Mouse (Mus musculus) heart, embryonic 11.5 days (tissue): ENCODE data around the gene Col4a2. TPM values are rescaled to one million over a fixed set of nuclear protein-coding genes. Genes with fewer than 3 reads are reported as not detected.

Experiments used
- ATAC-seq: fragments of 200-750 bp; cut with Nextera tagmentation; replicated peaks from 2 replicates; pipeline ENCODE4 v1.8.0; 2017; ENCODE audit warnings: moderate library complexity; ENCODE audit not compliant: insufficient number of reproducible peaks, low FRiP score, low TSS enrichment
- H3K27ac ChIP-seq: fragments of 300-500 bp; sonication (generic); 2 replicates; pipeline ENCODE4 v1.5.1; 2014; ENCODE audit warnings: mild to moderate bottlenecking, low read depth, low read length
- H3K27me3 ChIP-seq: fragments of 300-500 bp; sonication (generic); 2 replicates; pipeline ENCODE4 v1.6.1; 2014; ENCODE audit warnings: mild to moderate bottlenecking, low read length, mixed read lengths; ENCODE audit not compliant: control insufficient read depth, insufficient read depth
- H3K36me3 ChIP-seq: fragments of 300-500 bp; sonication (generic); 2 replicates; pipeline ENCODE4 v1.6.1; 2014; ENCODE audit warnings: mild to moderate bottlenecking, low read length, moderate library complexity, mixed read lengths; ENCODE audit not compliant: control insufficient read depth, insufficient read depth
- H3K4me1 ChIP-seq: fragments of 300-500 bp; sonication (generic); 2 replicates; pipeline ENCODE4 v1.6.1; 2014; ENCODE audit warnings: low read length; ENCODE audit not compliant: control insufficient read depth, insufficient read depth
- H3K4me2 ChIP-seq: fragments of 300-500 bp; sonication (generic); 2 replicates; pipeline ENCODE4 v1.6.1; 2014; ENCODE audit warnings: mild to moderate bottlenecking, moderate library complexity
- H3K4me3 ChIP-seq: fragments of 300-500 bp; sonication (generic); 2 replicates; pipeline ENCODE4 v1.5.1; 2014; ENCODE audit warnings: low read depth, low read length
- H3K9ac ChIP-seq: fragments of 300-500 bp; sonication (generic); 2 replicates; pipeline ENCODE4 v1.6.1; 2014; ENCODE audit warnings: mild to moderate bottlenecking, low read depth, low read length, moderate library complexity
- H3K9me3 ChIP-seq: fragments of 300-500 bp; sonication (generic); replicated peaks from 2 replicates; pipeline ENCODE4 v1.6.1; 2016; ENCODE audit warnings: low read length; ENCODE audit not compliant: control insufficient read depth
- WGBS: fragments of 180-500 bp; shearing (Covaris S2); extraction: QIAGEN DNeasy Blood & Tissue Kit; methylation state at CpG from one replicate; pipeline ENCODE4 v1.1.7; 2014; ENCODE audit not compliant: insufficient replicate concordance; 5-methylcytosine and 5-hydroxymethylcytosine counted together
- polyA plus RNA-seq: library from polyadenylated mRNA; unstranded; fragments of >200 nt; fragmentation: Nextera tagmentation; extraction: Ambion mirVana; gene quantifications from 2 replicates; pipeline ENCODE4 v1.2.1, GENCODE M21; 2014

The Col4a2 gene
- 40.6 and 51.0 TPM in 2 replicates for polyA plus RNA-seq

DNA sequence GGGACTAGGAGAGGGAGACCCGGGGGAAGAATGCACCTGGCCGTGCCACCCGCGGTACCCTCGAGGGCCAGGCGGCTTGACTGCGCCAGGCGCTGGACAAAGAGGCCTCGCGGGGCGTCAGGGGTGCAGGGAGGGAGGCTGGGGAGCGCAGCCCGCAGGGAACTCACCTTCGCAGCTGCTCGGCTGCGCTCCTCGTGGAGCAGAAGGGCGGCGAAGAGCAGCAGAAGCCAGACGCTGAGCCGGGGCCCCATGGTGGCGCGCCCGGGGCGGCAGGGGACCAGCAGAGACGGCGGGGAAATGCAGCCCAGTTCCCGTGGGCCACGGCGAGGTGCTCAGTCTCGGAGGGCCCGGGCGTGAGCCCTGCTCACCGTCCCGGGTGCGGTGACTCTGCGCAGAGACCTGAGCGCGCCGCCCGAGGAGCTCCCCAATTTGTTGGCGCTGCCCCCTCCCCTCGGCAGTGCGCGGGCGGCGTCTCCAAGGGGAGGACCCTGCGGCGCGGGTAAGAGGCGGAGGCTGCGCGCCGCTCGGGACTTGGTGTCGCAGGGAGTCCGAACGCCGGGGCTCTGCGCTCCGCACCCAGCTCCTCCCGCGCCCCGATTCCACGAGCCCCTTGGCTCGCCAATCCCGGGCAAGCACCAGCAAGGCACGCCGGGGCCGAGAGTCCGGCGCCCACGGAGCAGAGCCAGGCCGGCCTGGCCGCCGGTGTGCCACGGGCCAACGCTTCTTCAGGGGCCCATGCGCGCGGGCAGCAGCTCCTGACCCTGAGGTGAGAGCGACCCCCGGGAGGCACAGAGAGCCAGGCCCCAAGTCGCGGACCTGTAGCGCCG, at the start of gene Col4a2, which contains the start of gene Col4a1:
TSS of gene Col4a2 (plus strand) at position 457 of the 827 bp plus-strand sequence.
TSS of gene Col4a1 (minus strand) at position 478 of the 827 bp plus-strand sequence.
- ATAC-seq: peak; percentile 62
- peaks cover 43% of the 10 kb centered on the region for H3K4me1 ChIP-seq
- no peaks in the 10 kb centered on the region for H3K36me3 ChIP-seq
- no peaks in the 10 kb centered on the region for H3K27me3 ChIP-seq
- H3K4me3 ChIP-seq: peak within 1 kb of the TSS; percentile 88
- no peaks in the 10 kb centered on the region for H3K9me3 ChIP-seq
- peak within 1 kb of the TSS; percentile 96 for H3K9ac ChIP-seq
- H3K27ac ChIP-seq: peak within 1 kb of the TSS; percentile 86
- peak within 1 kb of the TSS; percentile 72 for H3K4me2 ChIP-seq
- under 1% methylated on average over 66 of the region's 87 CpGs for WGBS

DNA sequence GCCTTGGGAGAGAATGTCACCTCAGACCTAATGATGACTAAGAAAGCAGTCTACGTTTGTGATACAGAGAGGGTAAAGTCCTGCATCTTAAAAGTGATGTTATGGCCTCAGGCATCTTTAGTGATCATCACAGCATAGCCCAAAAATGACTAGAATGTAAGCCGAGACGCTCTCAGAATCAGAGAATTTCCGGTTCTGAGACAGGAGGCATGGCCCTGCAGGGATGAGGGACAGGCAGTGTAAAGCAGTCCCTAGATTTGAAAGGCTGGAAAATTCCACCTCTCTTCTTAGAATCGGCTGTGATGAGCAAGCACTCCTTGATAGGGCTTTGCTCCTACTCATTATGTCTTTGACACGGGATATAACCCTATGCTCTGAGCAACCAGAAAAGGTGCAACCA, 48.8 kb upstream of the Col4a2 start:
- Histone ChIP-seq H3K27ac (no peak overlapping the region), H3K27me3 (no peaks in the 10 kb centered on the region), H3K4me1 (peaks cover 72% of the 10 kb centered on the region), H3K4me2 (no peak overlapping the region), H3K9ac (no peak overlapping the region), H3K36me3 (no peaks in the 10 kb centered on the region), H3K4me3 (no peak overlapping the region), H3K9me3 (no peaks in the 10 kb centered on the region)
- 66% methylated on average over 6 of the region's 6 CpGs for WGBS
- no peak for ATAC-seq

- Histone ChIP-seq H3K36me3 (no peaks in the 10 kb centered on the region), H3K27ac (no peak overlapping the region), H3K4me3 (no peak overlapping the region), H3K27me3 (no peaks in the 10 kb centered on the region), H3K9me3 (no peaks in the 10 kb centered on the region), H3K4me1 (peaks cover 63% of the 10 kb centered on the region), H3K4me2 (no peak overlapping the region), H3K9ac (no peak overlapping the region)
- 39% methylated on average over 3 of the region's 3 CpGs for WGBS
- no peak for ATAC-seq
Observed at GRCm38 (mm10) chr8:11265971-11266370, 46.6 kb upstream of the Col4a2 start.

GRCm38 (mm10) chr8:11266471-11266870, 46.1 kb upstream of the Col4a2 start:
- Histone ChIP-seq H3K4me3 (no peak overlapping the region), H3K4me1 (peaks cover 64% of the 10 kb centered on the region), H3K36me3 (no peaks in the 10 kb centered on the region), H3K4me2 (no peak overlapping the region), H3K9ac (no peak overlapping the region), H3K27me3 (no peaks in the 10 kb centered on the region), H3K27ac (no peak overlapping the region), H3K9me3 (no peaks in the 10 kb centered on the region)
- no peak for ATAC-seq
- WGBS: 45% methylated on average over 2 of the region's 2 CpGs

- H3K27ac ChIP-seq: no peak overlapping the region
- no peak overlapping the region for H3K9ac ChIP-seq
- no peaks in the 10 kb centered on the region for H3K9me3 ChIP-seq
- no peak overlapping the region for H3K4me2 ChIP-seq
- peaks cover 60% of the 10 kb centered on the region for H3K4me1 ChIP-seq
- no peak overlapping the region for H3K4me3 ChIP-seq
- H3K36me3 ChIP-seq: no peaks in the 10 kb centered on the region
- no peak for ATAC-seq
- 64% methylated on average over 6 of the region's 6 CpGs for WGBS
- no peaks in the 10 kb centered on the region for H3K27me3 ChIP-seq
Observed at GRCm38 (mm10) chr8:11268753-11269152, 43.9 kb upstream of the Col4a2 start.

- 67% methylated on average over 6 of the region's 6 CpGs for WGBS
- Histone ChIP-seq H3K27ac (0 out of 2 replicates have a peak overlapping the region, but pooled peaks have one; percentile 1), H3K4me1 (peaks cover 58% of the 10 kb centered on the region), H3K27me3 (no peaks in the 10 kb centered on the region), H3K4me3 (no peak overlapping the region), H3K4me2 (no peak overlapping the region), H3K9me3 (no peaks in the 10 kb centered on the region), H3K36me3 (no peaks in the 10 kb centered on the region), H3K9ac (no peak overlapping the region)
- no peak for ATAC-seq
Observed at GRCm38 (mm10) chr8:11270826-11271225, 41.8 kb upstream of the Col4a2 start.

GRCm38 (mm10) chr8:11272205-11272604, 40.4 kb upstream of the Col4a2 start:
- no peaks in the 10 kb centered on the region for H3K9me3 ChIP-seq
- H3K4me3 ChIP-seq: no peak overlapping the region
- H3K36me3 ChIP-seq: no peaks in the 10 kb centered on the region
- ATAC-seq: no peak
- peak overlapping the region; percentile 64 for H3K27ac ChIP-seq
- 53% methylated on average over 6 of the region's 6 CpGs for WGBS
- no peak overlapping the region for H3K4me2 ChIP-seq
- no peaks in the 10 kb centered on the region for H3K27me3 ChIP-seq
- H3K9ac ChIP-seq: no peak overlapping the region
- H3K4me1 ChIP-seq: peaks cover 57% of the 10 kb centered on the region

GRCm38 (mm10) chr8:11273506-11274158, 39.0 kb upstream of the Col4a2 start:
- 78% methylated on average over 15 of the region's 15 CpGs for WGBS
- H3K27ac ChIP-seq: peak overlapping the region; percentile 7
- no peak overlapping the region for H3K4me2 ChIP-seq
- H3K27me3 ChIP-seq: no peaks in the 10 kb centered on the region
- no peak for ATAC-seq
- H3K4me3 ChIP-seq: no peak overlapping the region
- no peaks in the 10 kb centered on the region for H3K36me3 ChIP-seq
- no peak overlapping the region for H3K9ac ChIP-seq
- no peaks in the 10 kb centered on the region for H3K9me3 ChIP-seq
- H3K4me1 ChIP-seq: peaks cover 55% of the 10 kb centered on the region
